Mouse (Mus musculus) lung, postnatal 4 days (tissue): ENCODE results near the gene Srsf5.
"Not testable (repeated sequence)": the region's sequence is repeated elsewhere in the genome, so short reads cannot be mapped to it uniquely, and the experiment has no call there.

ENCODE experiments used
- DNase-seq, 2 experiments: peaks; one replicate each; pipeline ENCODE4 v3.0.0; 2021

The Srsf5 gene

DNA sequence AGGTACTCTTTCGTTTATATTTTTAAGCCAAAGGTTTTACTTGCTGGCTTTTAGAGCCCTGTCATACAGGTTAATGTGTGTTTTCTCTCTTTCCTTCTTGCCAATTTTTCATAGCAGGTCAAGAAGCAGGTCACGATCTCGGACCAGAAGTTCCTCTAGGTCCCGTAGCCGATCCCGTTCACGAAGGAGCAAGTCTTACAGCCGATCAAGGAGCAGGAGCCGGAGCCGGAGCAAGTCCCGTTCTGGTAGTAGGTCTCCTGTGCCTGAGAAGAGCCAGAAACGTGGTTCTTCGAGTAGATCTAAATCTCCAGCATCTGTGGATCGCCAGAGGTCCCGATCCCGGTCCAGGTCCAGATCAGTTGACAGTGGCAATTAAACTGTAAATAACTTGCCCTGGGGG, 4.3 kb downstream of the Srsf5 start:
- not testable (repeated sequence) for DNase-seq

- DNase-seq = no peak
Measured at GRCm38 (mm10) chr12:80951640-80952219, 6.4 kb downstream of the Srsf5 start.

DNA sequence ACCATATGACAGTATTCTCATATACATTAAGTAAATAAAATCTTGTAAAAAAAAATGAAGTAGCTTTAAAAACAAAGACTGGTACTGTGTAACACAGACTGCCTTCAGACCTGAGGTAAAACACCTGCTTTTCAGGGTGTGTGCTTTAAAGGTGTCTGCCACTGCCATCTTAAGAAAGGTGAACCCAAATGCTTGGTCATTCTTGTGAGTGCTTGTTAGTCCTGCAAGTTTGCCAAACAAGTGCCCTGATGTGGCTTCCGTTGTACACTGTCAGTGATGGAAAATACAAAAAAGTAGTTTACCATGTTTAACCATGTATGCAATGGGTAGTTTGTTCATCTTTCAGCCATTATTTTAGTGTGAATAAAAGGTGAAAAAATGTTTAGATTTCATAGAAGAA, 7.2 kb downstream of the Srsf5 start:
- no peak for DNase-seq

DNA sequence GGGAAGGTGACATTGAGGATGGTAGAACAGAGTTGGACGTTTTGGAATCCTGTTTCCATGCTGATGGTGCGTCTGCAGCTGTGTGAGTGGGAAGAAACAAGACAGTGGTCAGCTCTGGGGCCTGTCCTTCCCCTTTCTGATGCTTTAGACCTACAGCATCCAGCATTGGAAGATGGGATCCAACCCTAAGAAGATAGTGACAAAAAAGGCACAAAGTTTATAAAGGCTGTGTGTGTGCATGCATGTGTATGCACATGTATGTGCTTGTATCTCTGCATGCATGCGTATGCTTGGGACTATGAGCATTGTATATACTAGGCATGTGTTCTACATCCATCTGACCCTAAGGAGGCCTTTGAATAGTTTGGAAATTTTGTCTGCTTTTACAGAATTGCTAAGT, 10.7 kb downstream of the Srsf5 start:
- DNase-seq = no peak

GRCm38 (mm10) chr12:80957961-80958360, 12.7 kb downstream of the Srsf5 start:
- no peak for DNase-seq

GRCm38 (mm10) chr12:80962566-80962965, 17.3 kb downstream of the Srsf5 start:
- no peak for DNase-seq

- no peak for DNase-seq
Measured at GRCm38 (mm10) chr12:80966059-80966838, 20.9 kb downstream of the Srsf5 start.

DNA sequence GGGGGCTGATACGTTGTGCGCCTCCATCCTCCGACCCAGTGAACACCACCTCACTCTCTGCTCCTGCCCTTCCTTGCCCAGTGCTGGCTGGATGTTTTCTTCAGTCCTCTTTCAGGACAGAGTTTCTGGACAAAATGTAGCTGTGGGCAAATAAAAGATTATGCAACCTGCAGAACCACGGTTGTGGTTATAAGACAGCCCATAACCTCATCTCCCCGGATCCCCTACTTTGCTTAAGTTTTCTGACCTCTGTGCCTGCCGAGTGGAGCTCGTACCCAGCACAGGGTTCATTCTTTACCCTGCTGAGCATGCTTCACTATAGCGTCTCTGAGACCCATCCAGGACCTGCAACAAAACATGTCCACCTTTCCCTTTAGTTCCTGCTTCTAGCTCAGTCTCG, 22.6 kb downstream of the Srsf5 start:
- no peak for DNase-seq

DNA sequence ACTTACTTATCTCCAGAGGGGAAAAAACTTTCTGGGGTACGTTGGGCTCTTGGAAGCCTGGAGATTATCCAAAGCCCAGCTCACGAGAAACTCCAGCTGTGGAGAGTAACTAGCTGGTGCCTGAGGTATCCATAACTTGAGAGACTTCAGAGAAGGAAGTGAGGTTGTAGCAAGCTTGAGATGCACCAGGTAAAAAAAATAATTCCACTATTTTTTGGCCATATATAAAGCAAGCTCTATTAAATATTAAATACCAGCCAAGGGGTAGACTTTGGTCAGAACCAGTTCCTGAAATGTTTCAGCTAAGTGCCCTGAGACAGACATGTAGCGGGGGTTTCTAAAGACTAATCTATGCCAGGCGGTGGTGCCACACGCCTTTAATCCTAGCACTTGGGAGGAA, 23.3 kb downstream of the Srsf5 start, which contains the start of gene Slc10a1:
Gene Slc10a1 (minus strand): TSS at position 101 of the 400 bp plus-strand sequence.
- no peak for DNase-seq

- no peak for DNase-seq
Measured at GRCm38 (mm10) chr12:80970181-80970705, 24.9 kb downstream of the Srsf5 start.

- DNase-seq = no peak
Measured at GRCm38 (mm10) chr12:80971756-80972155, 26.5 kb downstream of the Srsf5 start.

DNA sequence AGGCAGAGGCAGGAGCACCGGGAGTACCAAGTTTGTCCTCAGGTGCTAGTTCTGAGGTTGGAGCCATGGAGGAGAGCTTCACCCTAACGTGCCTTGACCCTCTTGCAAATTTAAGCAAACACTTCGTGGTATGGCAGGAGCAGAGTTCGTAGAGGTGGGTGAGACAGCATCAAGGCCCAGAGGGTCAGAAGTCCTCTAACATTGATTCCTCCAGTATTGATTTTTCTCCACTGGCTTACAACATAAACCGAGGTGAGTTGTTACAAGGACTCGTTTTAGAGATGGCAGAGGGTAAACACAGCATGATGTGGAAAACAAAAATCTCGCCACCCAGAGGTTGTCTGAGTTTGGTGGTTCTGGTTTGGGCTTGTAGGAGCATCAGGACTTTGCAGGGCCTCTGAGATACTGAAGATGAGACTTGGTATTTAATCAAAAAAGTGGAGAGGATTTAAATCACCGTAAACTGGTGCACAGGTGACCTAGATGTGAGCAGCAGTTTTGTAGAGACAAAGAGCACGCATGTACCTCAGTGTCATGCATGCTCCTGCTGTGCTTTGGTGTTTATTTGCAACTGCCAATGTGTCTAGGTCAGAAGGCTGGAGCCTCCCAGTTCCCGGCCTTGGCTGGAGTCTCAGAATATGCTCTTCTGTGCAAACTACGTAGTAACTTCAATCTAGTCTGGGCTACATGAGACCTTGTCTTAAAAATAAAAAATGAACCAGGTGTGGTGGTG, 30.8 kb downstream of the Srsf5 start:
- DNase-seq = no peak

DNA sequence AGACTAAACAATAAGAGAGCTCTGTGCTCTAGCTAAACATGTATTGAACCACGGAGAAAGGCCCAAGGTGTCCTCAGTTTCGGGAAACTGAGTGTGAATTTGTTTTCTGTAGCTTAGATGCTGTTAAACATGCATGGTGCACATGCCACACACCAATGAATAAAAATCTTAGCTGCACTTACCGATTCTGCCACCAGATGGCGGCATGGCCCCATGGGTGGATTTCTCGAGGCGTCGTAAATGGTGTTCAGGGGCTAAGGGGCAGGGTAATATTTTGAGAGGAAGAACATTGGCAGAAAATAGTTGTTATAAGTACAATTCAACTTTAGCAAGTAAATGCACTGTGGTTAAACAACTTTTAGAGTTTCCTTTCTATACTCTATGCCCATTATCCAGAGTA, 37.0 kb downstream of the Srsf5 start:
- DNase-seq = peak; percentile 28 to 70

DNA sequence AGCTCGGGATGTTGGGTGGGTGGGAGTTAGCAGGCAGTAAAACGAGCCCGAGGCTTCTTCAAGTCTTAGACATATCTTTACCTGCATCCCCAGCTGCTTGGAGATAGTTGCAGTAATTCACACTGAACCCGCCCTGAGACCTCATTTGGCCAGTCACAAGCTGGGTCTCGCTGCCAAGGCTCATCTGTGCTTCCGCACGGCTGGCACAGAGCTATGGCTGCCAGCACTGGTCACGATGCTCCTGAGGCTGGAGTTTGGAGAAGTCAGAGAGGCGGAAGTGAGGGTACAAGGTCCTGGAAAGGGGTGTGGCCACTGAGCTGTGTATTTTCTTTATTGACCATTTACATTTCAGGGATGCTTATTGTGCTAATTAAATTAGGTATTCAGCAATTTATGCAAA, 38.4 kb downstream of the Srsf5 start:
- DNase-seq = no peak

- no peak for DNase-seq
Measured at GRCm38 (mm10) chr12:80986628-80987027, 41.3 kb downstream of the Srsf5 start.

GRCm38 (mm10) chr12:80988286-80988685, 43.0 kb downstream of the Srsf5 start:
- DNase-seq = no peak

- no peak for DNase-seq
Measured at GRCm38 (mm10) chr12:80990901-80991445, 45.7 kb downstream of the Srsf5 start.

- no peak for DNase-seq
Measured at GRCm38 (mm10) chr12:80991806-80992205, 46.5 kb downstream of the Srsf5 start.

GRCm38 (mm10) chr12:80992540-80993122, 47.3 kb downstream of the Srsf5 start:
- DNase-seq = no peak

- DNase-seq = no peak
Measured at GRCm38 (mm10) chr12:80993773-80994172, 48.5 kb downstream of the Srsf5 start.

- no peak for DNase-seq
Measured at GRCm38 (mm10) chr12:80995326-80995725, 50.0 kb downstream of the Srsf5 start.

GRCm38 (mm10) chr12:80997652-80998051, 52.3 kb downstream of the Srsf5 start:
- DNase-seq = no peak
